Mouse (Mus musculus): Measurements from ENCODE around the gene Dedd2. TPM values are rescaled to one million over a fixed set of nuclear protein-coding genes. Genes with fewer than 3 reads are reported as not detected.

Dedd2 gene
- total RNA-seq, 2 experiments from 2014 or later, result 24.1 to 25.4 TPM

DNA sequence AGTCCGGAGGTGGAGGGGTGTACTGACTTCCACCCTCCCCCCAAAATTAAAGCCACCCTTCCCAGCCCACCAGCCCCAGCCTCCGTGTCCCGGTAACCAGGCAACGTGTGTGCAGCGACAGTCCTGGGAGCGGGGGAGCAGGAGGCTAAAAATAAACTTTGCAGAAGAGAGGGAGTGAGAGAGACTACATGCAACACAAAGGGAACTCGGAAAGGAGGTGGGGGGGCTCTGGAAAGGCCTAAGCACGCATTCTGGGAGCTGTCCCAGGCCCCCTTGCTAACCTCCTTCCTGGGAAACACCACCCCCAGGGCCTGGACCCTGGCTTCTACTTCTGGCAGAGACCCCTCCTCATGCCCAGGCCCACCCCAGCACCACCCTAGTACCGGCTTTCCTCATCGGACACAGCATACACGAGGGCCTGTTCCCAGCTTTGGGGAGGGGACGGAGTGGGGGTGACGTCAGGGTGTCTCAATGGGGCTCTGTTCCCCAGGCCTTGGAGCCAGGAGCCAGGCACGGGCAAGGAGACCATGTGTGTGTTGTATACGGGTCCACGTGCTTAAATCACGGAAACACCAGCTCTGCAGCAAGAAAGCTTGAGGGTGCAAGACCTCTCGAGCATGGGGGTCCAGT, 27.7 kb upstream of the Dedd2 start:
- intact Hi-C loops (cut with DNase I), result loop anchor here (1.0 kb wide), 1 partner anchor 9 kb away; no protein-coding TSS in a partner anchor

DNA sequence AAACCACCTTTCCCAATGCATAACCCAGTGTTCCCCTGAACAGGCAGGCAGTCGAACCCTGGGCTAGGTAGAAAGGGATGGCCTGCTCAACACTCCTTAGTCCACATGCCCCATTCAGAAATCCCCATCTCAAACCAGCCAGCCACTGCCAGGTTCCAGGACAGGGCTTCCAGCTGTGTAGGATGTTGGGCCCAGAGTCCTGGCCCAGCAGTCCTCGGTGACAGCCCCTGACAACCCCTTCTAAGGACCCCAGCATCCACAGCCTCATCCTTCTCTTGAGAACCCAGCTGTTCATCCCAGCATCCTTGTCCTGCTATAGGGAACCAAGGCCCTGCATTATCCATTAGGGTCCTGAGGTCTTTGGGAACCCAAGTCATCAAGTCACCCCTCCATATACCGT, 27.1 kb upstream of the Dedd2 start:
- DNase-seq (ENCODE audit: low spot score in 2 of 2), result peak in 1 of 2 experiments; percentile 28
- intact Hi-C loops (cut with DNase I), result no loop called here

More for the DNA sequence above, 27.7 kb upstream of the Dedd2 start:
- peak; percentile 78 to 93 for DNase-seq (ENCODE audit: low spot score in 2 of 2)

DNA sequence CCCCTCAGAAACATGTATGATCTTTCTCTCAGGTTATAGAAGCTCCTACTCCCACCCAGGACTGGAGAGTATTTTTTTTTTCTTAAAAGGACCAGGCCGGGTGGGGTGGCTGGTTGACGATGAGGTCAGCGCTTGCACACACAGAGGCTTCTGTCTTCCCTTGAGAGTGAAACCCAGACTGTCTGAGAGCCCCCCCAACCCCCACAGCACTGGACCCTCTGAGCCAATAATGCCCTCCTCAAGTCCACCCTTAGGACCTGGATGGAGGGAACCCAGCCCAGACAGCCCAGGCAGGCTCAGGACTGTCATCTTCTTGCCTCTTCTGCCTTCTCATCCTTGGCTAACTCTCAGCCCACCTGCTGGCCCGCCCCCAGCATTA, 26.3 kb upstream of the Dedd2 start:
- peak in 1 of 2 experiments; percentile 57 for DNase-seq (ENCODE audit: low spot score in 2 of 2)
- intact Hi-C loops (cut with DNase I), result no loop called here

DNA sequence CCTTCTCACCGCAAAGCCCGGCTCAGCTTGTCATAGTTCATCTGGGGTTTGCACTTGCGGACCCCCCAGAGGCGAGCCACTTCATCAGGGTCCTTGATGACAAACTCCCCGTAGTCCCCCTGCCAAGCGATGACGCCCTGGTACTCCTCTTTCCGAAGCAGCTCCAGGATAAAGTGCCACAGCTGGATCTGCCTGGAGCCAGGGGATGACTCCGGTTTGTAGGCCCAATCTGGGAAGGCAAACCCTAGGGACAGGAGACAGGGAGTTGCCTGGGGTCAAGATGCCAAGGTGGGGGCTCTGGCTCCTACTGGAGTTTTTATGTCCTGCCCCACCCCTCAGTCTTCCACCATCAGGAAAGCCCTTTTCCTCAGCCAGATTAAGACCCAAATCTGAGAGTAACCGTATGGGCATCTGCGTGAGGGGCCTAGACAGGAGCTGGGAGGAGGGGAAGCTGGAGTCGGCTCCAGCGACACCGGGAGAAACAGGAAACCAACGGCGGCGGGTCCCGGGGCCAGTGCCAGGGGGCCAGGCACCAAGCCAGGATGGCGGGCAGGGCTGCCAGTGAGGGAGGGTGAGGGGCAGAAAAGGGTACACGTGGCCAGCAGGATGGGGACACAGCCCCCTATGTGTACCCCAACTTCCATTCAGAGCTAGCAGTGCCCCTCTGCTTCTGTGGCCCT, 25.8 kb upstream of the Dedd2 start:
- peak; percentile 68 for DNase-seq (ENCODE audit: low spot score in 2 of 2)
- intact Hi-C loops (cut with DNase I), result no loop called here

DNA sequence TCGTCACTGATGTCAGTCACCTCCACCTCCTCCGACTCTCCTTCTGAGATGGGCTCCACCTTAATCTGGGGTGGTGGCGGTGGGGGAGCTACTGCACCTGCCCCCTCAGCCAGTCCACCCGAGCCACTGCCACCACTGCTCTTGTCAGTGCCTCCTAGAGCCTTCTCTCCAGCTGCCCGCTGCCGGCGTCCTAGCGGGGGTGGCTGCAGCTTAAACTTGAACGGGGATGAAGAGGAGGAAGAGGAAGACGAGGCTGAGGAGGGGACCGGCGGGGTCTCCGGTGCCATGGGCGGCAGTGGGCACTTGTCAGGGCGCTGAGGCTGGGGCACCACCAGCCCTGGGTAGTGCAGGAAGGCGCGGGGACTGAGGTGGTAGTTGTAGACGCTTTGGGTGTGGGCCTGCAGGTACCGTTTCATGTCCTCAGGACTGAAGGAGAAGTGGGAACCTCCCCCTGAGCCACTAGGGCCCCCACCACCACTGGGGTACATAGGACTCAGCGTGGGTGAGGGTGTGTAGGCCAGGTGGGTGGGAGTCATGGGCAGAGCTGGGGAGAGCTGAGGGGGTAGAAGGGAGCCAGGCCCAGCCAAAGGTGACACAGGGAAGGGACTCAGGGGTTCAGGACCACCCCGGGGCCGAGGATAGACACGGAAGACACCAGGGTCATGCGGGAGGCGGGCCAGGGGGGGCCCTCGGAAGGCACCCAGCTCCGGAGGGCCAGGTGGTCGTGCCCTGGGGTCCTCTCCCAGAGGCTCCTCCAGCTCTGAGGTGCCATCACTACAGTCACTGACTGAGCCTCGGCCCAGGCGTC, 24.4 kb upstream of the Dedd2 start:
- intact Hi-C loops (cut with DNase I), result loop anchor here (5.0 kb wide), 1 partner anchor 133 kb away; no protein-coding TSS in a partner anchor

DNA sequence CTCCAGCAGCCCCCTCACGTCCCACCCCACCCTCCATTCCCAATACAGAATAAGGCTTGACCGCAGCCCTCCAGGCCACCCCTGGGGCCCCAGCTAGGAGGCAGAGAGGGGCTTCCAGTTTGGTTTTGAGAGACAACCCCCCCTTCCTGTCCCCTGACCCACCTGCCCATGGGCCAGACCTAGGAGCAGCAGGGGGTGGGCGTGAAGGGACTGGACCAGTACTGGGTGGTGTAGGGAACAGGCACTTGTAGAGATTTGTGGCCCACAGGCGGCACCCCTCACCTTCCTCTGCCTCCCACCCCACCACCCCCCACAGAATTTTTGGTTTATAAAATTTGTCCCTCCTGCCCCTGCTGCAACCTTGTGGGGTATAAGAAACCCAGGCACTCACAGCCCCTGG, 22.9 kb upstream of the Dedd2 start:
- intact Hi-C loops (cut with DNase I), result loop anchor here (5.0 kb wide), 1 partner anchor 134 kb away; no protein-coding TSS in a partner anchor
- no peak for DNase-seq (ENCODE audit: low spot score in 2 of 2)

More for the DNA sequence above, 24.4 kb upstream of the Dedd2 start:
- peak in 1 of 2 experiments; percentile 40 for DNase-seq (ENCODE audit: low spot score in 2 of 2)

DNA sequence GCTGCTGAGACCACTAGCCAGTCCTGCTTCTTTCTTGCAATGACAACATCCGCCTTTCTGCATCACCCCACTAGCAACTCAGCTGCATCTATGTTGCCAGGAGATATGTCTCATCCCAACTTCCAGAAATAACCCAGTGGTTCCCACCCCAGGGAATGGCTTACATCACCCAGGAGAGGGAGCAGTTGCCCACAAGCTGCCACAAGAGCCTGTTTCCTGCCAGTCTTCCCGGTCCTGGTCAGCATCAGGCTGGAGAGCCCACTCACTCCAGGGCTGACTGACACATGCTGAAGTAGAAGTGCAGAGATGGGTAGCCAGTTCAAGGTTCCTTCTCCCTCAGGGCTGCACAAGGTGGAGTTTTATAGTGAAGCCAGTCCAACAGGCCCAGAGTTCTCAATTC, 20.6 kb upstream of the Dedd2 start:
- intact Hi-C loops (cut with DNase I), result loop anchor here (5.0 kb wide), 1 partner anchor 136 kb away; no protein-coding TSS in a partner anchor
- DNase-seq (ENCODE audit: low spot score in 2 of 2), result peak; percentile 82 to 96

DNA sequence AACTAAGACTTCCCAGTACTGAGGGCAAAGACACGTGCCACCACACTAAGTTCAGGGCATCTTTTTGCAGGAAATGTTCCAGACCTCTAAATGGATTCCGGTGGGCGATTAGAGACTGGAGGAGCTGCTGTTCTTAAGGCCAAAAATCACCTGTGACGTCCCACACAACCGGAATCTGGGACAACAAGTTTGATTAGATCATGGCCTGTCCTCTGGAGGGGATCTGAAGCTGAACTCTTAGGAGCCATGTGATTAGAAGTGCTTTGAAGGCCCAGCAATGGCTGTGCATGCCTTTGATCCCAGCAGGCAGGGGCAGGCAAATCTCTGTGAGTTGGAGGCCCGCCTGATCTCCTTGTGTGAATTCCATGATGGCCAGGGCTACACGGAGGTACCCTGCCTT, 20.2 kb upstream of the Dedd2 start:
- DNase-seq (ENCODE audit: low spot score in 2 of 2), result peak in 1 of 2 experiments; percentile 9
- intact Hi-C loops (cut with DNase I), result loop anchor here (5.0 kb wide), 1 partner anchor 137 kb away; no protein-coding TSS in a partner anchor

DNA sequence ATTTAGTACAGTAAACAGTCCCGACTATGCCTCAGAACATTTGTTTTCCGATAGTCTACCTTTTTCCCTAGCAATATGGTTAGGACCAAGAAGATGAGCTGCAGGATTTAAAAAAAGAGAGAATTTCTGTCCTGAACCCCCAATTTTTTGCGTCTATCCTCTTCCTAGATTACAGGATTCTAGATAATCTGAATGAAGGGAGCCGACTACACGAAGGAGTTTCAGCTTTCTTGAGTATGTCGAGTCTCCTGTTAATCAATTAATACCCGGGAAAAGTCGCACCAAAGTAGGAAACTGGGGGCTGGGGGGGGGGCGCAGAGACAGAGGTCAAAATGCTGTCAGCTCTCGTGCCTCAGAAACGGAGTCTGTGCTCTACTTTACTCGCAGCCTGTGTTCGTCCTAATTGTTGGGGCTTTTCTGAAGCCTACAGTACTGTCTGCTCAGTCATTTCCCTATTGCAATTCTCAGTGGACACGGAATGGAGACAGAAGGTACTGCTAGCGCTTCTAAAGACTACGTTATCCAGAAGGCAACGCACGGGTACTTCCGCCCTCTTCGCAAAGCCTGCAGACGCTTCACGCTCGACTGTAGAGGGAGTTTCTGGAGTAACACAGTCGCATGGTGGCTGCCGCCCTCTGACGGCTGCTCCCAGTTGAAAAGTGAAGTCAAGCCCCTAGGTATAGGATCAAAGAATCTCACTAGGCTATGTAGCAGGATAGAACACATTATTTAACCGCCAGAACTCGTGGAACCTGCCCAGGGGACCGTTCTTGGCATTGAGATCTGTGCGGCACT, 18.6 kb upstream of the Dedd2 start:
- intact Hi-C loops (cut with DNase I), result loop anchor here (1.0 to 5.0 kb wide), 4 partner anchors 9 to 158 kb away; partner anchors contain the start of gene Lipe
- peak; percentile 84 to 96 for DNase-seq (ENCODE audit: low spot score in 2 of 2)

DNA sequence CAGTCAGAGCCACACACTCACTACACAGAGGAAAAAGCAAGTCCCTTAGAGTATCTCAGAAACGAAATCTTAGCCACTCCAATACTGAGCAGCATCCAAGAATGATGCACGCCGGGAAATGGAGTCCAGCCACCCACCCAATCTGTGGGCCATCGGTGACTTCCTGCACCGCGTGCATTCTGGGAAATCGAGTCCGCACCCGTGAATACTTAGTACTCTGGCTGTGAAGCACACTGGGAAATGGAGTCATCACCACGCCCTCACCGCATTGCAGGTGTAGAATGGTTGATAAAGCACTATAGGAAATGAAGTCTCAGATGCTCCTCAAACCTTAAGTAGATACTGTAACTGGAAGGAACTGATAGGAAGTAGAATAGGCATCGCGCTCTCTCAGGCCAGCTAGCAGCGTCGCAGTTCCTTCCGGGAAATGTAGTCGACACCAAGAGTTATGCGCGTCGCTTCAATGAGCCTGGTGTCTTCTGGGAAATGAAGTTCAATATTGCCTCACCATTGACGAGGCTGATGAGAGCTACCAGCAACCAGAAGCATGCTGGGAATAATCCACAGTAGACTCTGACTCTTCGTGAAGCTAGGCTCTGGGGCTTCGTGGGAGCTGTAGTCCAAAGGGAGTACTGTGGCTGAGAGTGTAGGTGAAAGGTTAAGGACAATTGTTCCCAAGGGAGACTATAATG, 17.7 kb upstream of the Dedd2 start:
- intact Hi-C loops (cut with DNase I), result loop anchor here (1.0 to 5.0 kb wide), 2 partner anchors 40 to 159 kb away; partner anchors contain the start of gene Lipe
- peak; percentile 98 for DNase-seq (ENCODE audit: low spot score in 2 of 2)

DNA sequence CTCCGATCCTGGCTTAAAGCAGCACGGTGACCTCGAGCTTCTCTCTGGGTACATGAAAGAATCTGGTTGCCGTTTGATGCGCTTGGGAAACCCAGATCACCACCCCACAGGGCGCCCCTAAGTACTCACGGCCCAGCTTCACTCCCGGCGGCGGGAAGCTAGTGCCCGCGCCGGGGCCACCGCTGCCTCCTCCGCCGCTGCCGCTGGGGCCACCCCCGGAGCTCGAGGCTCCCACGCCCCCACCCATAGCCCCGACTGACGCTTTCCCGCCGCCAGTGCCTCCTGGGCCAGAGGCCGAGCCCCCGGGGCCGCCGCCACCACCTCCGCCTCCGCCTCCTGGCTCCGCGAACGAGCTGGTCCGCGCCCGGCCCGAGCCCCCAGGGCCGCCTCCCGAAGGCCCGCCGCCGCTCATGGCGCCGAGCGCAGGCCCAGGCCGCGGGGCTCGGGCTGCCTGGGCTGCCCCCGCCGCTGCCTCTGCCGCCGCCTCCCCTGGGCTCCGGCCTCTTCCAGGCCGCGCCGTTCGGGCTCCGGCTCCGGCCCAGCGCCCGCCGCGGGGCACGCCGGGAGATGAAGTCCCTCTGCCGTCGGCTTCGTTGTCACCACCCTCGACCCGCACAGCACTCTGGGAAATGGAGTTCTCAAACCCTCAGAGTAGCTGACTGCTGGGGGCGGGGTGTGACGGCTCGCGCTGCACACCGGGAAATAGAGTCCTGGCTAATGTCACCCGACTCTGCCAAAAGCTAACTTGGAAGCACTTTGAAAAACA, 17.0 kb upstream of the Dedd2 start, which contains the start of gene Gsk3a:
TSS of gene Gsk3a (minus strand) at position 603 of the 766 bp plus-strand sequence.
- peak; percentile 99 for DNase-seq (ENCODE audit: low spot score in 2 of 2)

DNA sequence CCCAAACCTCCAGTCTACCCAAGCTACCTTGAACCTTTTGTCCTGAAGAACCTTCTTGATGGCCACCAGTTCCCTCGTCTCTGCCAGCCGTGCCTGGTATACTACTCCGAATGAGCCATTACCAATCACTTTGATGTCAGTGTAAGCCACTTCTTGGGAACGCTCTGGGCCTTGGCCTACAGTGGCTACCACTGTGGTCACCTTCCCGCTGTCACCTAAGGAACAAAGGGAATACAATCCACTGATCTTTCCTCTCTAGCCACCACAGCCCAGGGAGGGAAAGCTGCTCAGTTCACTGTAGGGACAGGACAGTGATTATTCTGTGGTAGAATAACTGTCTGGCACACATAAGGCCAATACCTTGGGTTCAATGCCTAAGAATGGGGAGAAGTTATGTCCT, 15.1 kb upstream of the Dedd2 start:
- DNase-seq (ENCODE audit: low spot score in 2 of 2), result no peak
- intact Hi-C loops (cut with DNase I), result loop anchor here (5.0 kb wide), 1 partner anchor 162 kb away; the partner anchor contains the start of gene Lipe

More for the DNA sequence above, 17.0 kb upstream of the Dedd2 start, which contains the start of gene Gsk3a:
- intact Hi-C loops (cut with DNase I), result loop anchor here (1.0 to 5.0 kb wide), 2 partner anchors 41 to 160 kb away; partner anchors contain the start of gene Lipe

DNA sequence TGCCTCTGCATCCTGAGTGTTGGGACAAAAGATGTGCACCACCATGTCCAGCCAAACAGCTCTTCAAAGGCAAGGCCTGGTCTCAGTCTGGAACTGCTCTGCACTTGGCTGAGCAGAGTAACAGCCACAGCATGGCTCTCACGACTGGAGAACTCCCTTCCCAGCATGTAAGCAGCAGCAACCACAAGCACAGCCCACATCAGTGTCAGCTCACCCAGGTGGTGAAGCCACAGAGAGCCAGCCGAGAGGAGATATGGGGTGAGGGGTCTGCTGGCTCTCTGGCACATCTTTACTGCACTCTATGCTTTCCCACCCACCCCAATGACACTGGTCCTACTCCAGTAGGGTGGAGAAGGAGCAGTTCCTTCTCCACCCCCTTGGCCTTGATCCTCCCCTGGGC, 12.6 kb upstream of the Dedd2 start:
- no peak for DNase-seq (ENCODE audit: low spot score in 2 of 2)
- intact Hi-C loops (cut with DNase I), result no loop called here

DNA sequence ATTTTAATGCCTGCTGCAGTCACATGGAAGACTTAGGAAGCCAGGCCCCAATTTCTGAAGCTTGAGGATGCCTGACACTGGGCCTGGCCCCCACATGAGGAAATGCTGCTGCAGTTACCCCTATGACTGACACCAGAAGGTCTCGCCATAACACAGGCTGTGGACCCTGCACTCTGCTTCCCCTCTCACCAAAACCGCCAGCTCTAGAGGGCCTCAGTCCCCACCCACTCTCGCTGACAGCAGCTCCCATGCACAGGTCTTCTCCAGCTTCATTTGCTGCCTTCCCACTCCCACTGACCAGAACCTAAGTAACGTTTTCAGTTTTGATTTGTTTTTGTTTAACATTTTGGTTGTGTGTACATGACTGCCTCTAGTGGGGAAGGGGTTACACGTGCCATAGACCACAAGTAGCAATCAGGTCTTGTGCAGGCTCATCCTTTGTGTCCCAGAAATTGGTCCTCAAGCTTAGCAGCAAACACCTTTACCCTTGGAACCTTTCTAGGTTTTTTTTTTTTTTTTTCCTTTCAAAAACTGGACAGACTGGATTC, 11.8 kb upstream of the Dedd2 start:
- intact Hi-C loops (cut with DNase I), result no loop called here
- no peak for DNase-seq (ENCODE audit: low spot score in 2 of 2)

DNA sequence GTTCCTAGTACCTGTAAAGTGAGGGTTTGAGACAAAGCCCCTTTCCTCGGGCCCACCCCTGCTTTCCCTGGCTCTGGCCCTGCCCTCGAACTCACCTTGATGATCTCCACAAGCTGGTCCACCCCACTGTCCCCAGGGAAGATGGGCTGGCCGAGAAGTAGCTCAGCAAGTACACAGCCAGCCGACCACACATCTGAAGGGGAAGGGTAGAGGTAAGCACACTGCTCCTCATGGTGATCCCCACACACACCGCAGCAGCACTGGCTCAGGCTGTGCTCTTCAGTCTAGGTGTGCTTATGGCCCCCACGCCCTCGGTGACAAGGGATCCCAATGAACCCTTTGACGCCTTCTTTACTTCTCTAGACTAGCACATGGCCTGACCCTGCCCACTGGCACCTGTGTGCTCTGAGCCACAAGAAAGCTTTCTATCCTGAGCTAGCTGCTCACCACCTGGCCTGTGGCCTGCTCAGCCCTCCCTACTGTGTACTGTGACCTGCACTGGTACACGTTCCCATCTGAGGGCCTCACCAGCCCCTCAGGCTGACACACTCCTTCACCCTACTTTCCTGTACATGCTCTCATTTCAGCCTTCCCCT, 10.4 kb upstream of the Dedd2 start:
- intact Hi-C loops (cut with DNase I), result no loop called here
- no peak for DNase-seq (ENCODE audit: low spot score in 2 of 2)

DNA sequence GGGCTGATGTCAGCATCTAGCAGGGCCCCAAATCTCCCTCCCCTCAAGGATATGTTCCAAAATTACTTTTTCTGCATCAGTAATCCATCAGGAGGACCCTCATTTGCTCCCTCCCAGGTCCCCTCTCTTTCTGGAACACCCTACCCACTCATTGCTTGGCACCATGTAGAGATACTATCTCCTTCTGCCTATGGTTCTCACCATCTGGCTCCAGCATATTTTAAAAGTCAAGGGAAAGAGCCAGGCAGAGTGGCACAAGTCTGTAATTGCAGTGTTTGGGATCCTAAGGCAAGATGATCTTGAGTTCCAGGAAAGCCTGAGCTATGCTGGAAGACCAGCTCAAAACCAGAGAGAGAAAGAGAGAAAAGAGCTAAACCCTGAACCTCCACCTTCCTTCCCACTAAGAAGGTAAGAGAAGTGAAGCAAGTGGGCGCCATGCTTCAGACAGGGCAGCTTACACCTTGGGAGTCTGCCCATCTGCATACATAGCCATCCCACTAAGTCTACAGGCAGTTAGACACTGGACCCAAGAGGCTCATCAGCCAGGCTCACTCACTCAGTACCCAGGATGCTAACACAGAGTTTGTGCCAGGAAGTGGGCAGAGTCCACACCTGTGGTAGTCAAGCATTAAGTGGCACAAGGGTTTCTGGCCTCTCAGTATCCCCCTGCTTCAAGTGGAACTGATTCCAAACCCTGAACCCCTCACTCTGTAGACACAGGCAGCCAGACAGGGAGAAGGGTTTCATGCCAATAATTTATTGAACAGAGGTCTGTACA, 7.3 kb upstream of the Dedd2 start:
- intact Hi-C loops (cut with DNase I), result no loop called here
- DNase-seq (ENCODE audit: low spot score in 2 of 2), result peak in 1 of 2 experiments; percentile 72

Data from left cerebral cortex, postnatal 25 days (tissue).